Mouse (Mus musculus): ENCODE measurements around the gene Maml2. TPM values are rescaled to one million over a fixed set of nuclear protein-coding genes. Genes with fewer than 3 reads are reported as not detected.

Maml2 gene
- polyA plus RNA-seq, 1 experiment from 2014 or later = 4.3 TPM

DNA sequence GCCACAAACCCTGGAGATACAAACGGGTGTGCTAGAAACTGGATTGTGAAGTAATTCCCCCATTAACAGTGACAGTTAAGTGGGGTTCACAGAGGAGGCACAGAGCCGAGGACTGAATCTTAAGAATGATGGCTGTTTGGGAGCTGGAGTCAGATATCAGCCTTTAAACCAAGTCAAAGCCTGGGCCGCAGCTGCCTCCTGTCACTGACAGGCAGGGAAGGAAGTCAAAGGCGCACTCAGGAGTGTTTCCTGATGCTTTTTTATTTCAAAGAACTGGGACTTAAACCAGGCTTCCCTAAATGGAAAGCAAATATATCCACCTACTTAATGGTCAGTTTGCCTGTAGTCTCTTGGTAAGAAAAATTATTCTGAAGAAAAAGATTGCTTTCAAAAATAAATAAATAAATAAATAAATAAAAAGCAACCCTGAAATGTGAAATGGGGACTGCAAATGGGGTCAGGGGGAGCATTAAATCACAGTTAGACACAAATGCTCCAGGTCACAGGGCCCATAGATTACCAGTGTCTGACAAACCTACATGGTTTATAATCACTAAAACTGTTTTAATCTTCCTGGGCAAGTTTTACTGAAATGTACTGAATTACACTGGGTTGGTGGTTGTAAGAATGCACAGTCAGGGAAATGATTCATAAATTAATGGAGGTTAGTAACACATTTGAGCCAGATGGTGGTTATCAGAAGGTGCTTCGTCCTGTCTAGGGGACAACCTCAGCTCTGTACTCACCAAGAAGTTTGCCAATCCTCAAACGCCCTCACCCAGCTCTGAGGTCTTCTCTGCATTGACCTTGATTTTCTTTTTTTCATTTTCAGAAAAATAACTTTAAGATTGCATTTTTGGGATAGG is 209.4 kb downstream of the Maml2 start:
- TF ChIP-seq EP300 (optimal IDR thresholded peaks at IDR 0.05) (no peak), CTCF (IDR thresholded peaks at IDR 0.05; ENCODE audit: low read depth) (no peak)

GRCm38 (mm10) chr9:13507822-13508188 is 210.0 kb downstream of the Maml2 start:
- DNase-seq (ENCODE audit: low spot score) (no peak), ATAC-seq (ENCODE audit: low FRiP score, low TSS enrichment) (peak; percentile 60; the same call in 1 of the 2 replicates)
- 82% methylated on average over 9 of the region's 9 CpGs for WGBS
- Histone ChIP-seq H3K4me3 (ENCODE audit: low read depth, low read length) (no peak overlapping the region), H3K4me2 (replicated peaks; ENCODE audit: low read depth) (no peak overlapping the region), H3K4me1 (replicated peaks; ENCODE audit: control insufficient read depth, insufficient read depth) (no peaks in the 10 kb centered on the region), H3K36me3 (ENCODE audit: control insufficient read depth, insufficient read depth, low read length) (no peaks in the 10 kb centered on the region), H3K9ac (ENCODE audit: low read length) (no peak overlapping the region), H3K27ac (replicated peaks) (no peak overlapping the region), H3K27me3 (ENCODE audit: control insufficient read depth, insufficient read depth, low read length) (no peaks in the 10 kb centered on the region), H3K9me3 (ENCODE audit: control insufficient read depth, low read length) (no peaks in the 10 kb centered on the region)
- no peak for TF ChIP-seq CTCF (IDR thresholded peaks at IDR 0.05; ENCODE audit: low read depth)
- no peak for TF ChIP-seq EP300 (optimal IDR thresholded peaks at IDR 0.05)

More for the DNA sequence above, 209.4 kb downstream of the Maml2 start:
- WGBS = 51% methylated on average over 6 of the region's 6 CpGs
- H3K9me3 ChIP-seq (ENCODE audit: control insufficient read depth, low read length) = no peaks in the 10 kb centered on the region
- no peak overlapping the region for H3K27ac ChIP-seq (replicated peaks)
- no peak overlapping the region for H3K4me2 ChIP-seq (replicated peaks; ENCODE audit: low read depth)
- no peaks in the 10 kb centered on the region for H3K36me3 ChIP-seq (ENCODE audit: control insufficient read depth, insufficient read depth, low read length)
- H3K4me1 ChIP-seq (replicated peaks; ENCODE audit: control insufficient read depth, insufficient read depth) = no peaks in the 10 kb centered on the region
- ATAC-seq (ENCODE audit: low FRiP score, low TSS enrichment) (no peak), DNase-seq (ENCODE audit: low spot score) (no peak)
- no peaks in the 10 kb centered on the region for H3K27me3 ChIP-seq (ENCODE audit: control insufficient read depth, insufficient read depth, low read length)
- H3K4me3 ChIP-seq (ENCODE audit: low read depth, low read length) = no peak overlapping the region
- no peak overlapping the region for H3K9ac ChIP-seq (ENCODE audit: low read length)

GRCm38 (mm10) chr9:13509751-13510150 is 212.0 kb downstream of the Maml2 start:
- 88% methylated on average over 6 of the region's 6 CpGs for WGBS
- TF ChIP-seq CTCF (IDR thresholded peaks at IDR 0.05; ENCODE audit: low read depth) (no peak), EP300 (optimal IDR thresholded peaks at IDR 0.05) (no peak)
- DNase-seq (ENCODE audit: low spot score) = no peak
- Histone ChIP-seq H3K27me3 (ENCODE audit: control insufficient read depth, insufficient read depth, low read length) (no peaks in the 10 kb centered on the region), H3K9ac (ENCODE audit: low read length) (no peak overlapping the region), H3K36me3 (ENCODE audit: control insufficient read depth, insufficient read depth, low read length) (no peaks in the 10 kb centered on the region), H3K4me1 (replicated peaks; ENCODE audit: control insufficient read depth, insufficient read depth) (no peaks in the 10 kb centered on the region), H3K27ac (replicated peaks) (no peak overlapping the region), H3K4me3 (ENCODE audit: low read depth, low read length) (no peak overlapping the region), H3K9me3 (ENCODE audit: control insufficient read depth, low read length) (no peaks in the 10 kb centered on the region), H3K4me2 (replicated peaks; ENCODE audit: low read depth) (no peak overlapping the region)
- ATAC-seq (ENCODE audit: low FRiP score, low TSS enrichment) = no peak

GRCm38 (mm10) chr9:13510621-13511369 is 213.0 kb downstream of the Maml2 start:
- Histone ChIP-seq H3K27me3 (ENCODE audit: control insufficient read depth, insufficient read depth, low read length) (no peaks in the 10 kb centered on the region), H3K4me2 (replicated peaks; ENCODE audit: low read depth) (no peak overlapping the region), H3K36me3 (ENCODE audit: control insufficient read depth, insufficient read depth, low read length) (no peaks in the 10 kb centered on the region), H3K9me3 (ENCODE audit: control insufficient read depth, low read length) (no peaks in the 10 kb centered on the region), H3K9ac (ENCODE audit: low read length) (no peak overlapping the region), H3K27ac (replicated peaks) (no peak overlapping the region), H3K4me3 (ENCODE audit: low read depth, low read length) (no peak overlapping the region), H3K4me1 (replicated peaks; ENCODE audit: control insufficient read depth, insufficient read depth) (no peaks in the 10 kb centered on the region)
- WGBS = 53% methylated on average over 5 of the region's 5 CpGs
- no peak for ATAC-seq (ENCODE audit: low FRiP score, low TSS enrichment)
- DNase-seq (ENCODE audit: low spot score) = no peak
- peak; percentile 52 for TF ChIP-seq CTCF (IDR thresholded peaks at IDR 0.05; ENCODE audit: low read depth)
- TF ChIP-seq EP300 (optimal IDR thresholded peaks at IDR 0.05) = no peak

DNA sequence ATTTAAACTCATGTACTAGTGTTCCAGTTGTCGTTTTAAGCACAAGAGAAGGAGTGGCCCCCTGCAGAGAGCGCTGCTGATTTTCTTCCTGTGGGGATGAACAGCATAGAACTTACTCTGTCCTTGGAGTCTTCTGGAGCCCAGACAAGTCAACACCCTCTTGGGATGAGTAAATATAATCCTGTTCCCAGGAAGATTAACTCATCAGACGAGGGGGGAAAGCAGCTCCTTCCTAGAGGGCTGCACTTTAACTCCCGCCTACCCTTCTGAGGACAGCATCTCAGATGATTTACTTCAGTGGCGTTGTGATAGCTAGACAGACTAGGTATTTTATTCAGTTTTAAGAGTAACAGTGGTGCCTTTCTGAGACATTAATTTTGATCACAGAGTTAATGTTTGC is 215.4 kb downstream of the Maml2 start:
- Histone ChIP-seq H3K4me1 (replicated peaks; ENCODE audit: control insufficient read depth, insufficient read depth) (no peaks in the 10 kb centered on the region), H3K36me3 (ENCODE audit: control insufficient read depth, insufficient read depth, low read length) (no peaks in the 10 kb centered on the region), H3K4me2 (replicated peaks; ENCODE audit: low read depth) (no peak overlapping the region), H3K4me3 (ENCODE audit: low read depth, low read length) (no peak overlapping the region), H3K27ac (replicated peaks) (no peak overlapping the region), H3K9me3 (ENCODE audit: control insufficient read depth, low read length) (no peaks in the 10 kb centered on the region), H3K9ac (ENCODE audit: low read length) (no peak overlapping the region), H3K27me3 (ENCODE audit: control insufficient read depth, insufficient read depth, low read length) (no peaks in the 10 kb centered on the region)
- 48% methylated on average over 5 of the region's 5 CpGs for WGBS
- TF ChIP-seq CTCF (IDR thresholded peaks at IDR 0.05; ENCODE audit: low read depth) = no peak
- TF ChIP-seq EP300 (optimal IDR thresholded peaks at IDR 0.05) = no peak
- no peak for DNase-seq (ENCODE audit: low spot score)
- ATAC-seq (ENCODE audit: low FRiP score, low TSS enrichment) = no peak

GRCm38 (mm10) chr9:13514435-13514834 is 216.7 kb downstream of the Maml2 start:
- no peaks in the 10 kb centered on the region for H3K9me3 ChIP-seq (ENCODE audit: control insufficient read depth, low read length)
- TF ChIP-seq EP300 (optimal IDR thresholded peaks at IDR 0.05) = no peak
- no peak for TF ChIP-seq CTCF (IDR thresholded peaks at IDR 0.05; ENCODE audit: low read depth)
- ATAC-seq (ENCODE audit: low FRiP score, low TSS enrichment) (no peak), DNase-seq (ENCODE audit: low spot score) (no peak)
- H3K4me3 ChIP-seq (ENCODE audit: low read depth, low read length) = no peak overlapping the region
- no peak overlapping the region for H3K27ac ChIP-seq (replicated peaks)
- no peaks in the 10 kb centered on the region for H3K27me3 ChIP-seq (ENCODE audit: control insufficient read depth, insufficient read depth, low read length)
- no peak overlapping the region for H3K4me2 ChIP-seq (replicated peaks; ENCODE audit: low read depth)
- no peaks in the 10 kb centered on the region for H3K4me1 ChIP-seq (replicated peaks; ENCODE audit: control insufficient read depth, insufficient read depth)
- no peaks in the 10 kb centered on the region for H3K36me3 ChIP-seq (ENCODE audit: control insufficient read depth, insufficient read depth, low read length)
- H3K9ac ChIP-seq (ENCODE audit: low read length) = no peak overlapping the region

Data from stomach, postnatal 0 days (tissue).